Mouse (Mus musculus) G1E (cell line): ENCODE measurements around the gene Atp1b2.

Experiments
- CTCF ChIP-seq: IDR thresholded peaks from 2 replicates; pipeline ENCODE4 v1.5.1; 2012; ENCODE audit warnings: low read depth, low read length, inconsistent platforms, mixed read lengths
- GATA1 ChIP-seq: IDR thresholded peaks from 2 replicates; pipeline ENCODE4 v1.6.1; 2012; ENCODE audit warnings: borderline replicate concordance, low read length, inconsistent platforms, mixed read lengths
- POLR2AphosphoS5 ChIP-seq: IDR thresholded peaks from 2 replicates; pipeline ENCODE4 v1.6.1; 2012; ENCODE audit warnings: low read depth, low read length, inconsistent platforms; ENCODE audit not compliant: insufficient replicate concordance
- TAL1 ChIP-seq: conservative IDR thresholded peaks from 2 replicates; pipeline ENCODE4 v1.6.1; 2012; ENCODE audit warnings: low read depth, low read length, inconsistent platforms, mixed read lengths

- TF ChIP-seq CTCF (no peak), GATA1 (no peak), POLR2AphosphoS5 (no peak), TAL1 (no peak)
These were observed 23.4 kb downstream of the Atp1b2 start for GRCm38 (mm10) chr11:69582230-69582805.
